In genomic region chr2:163190004-163190441, GRCm38 (mm10) we compare ENCODE assay signal across 15 mouse cellular contexts. TPM values are rescaled to one million over a fixed set of nuclear protein-coding genes. Genes with fewer than 3 reads are reported as not detected.
DNase-seq lines count a peak whose midpoint lies in the region; ATAC-seq and TF ChIP-seq lines count a peak whose summit lies in the region.
"Had no signal": no experiment of that assay in that cellular context is flagged by ENCODE, and none has a peak within 500 bp of the region (broad histone marks: within the 10 kb centered on the region; RNA-seq: fewer than 3 reads in every experiment).

No protein-coding gene starts in this region.

- 0 out of 2 replicates have a peak, but pooled peaks cover 3% of the 10 kb centered on the region for H3K27me3 ChIP-seq in heart, embryonic 10.5 days (ENCODE audit: insufficient read depth, poor library complexity, severe bottlenecking)
- no peaks in the 10 kb centered on the region for H3K27me3 ChIP-seq in forebrain, embryonic 15.5 days
- peaks cover 8% of the 10 kb centered on the region; the same call in 1 of the 2 replicates for H3K27me3 ChIP-seq in midbrain, embryonic 12.5 days

- H3K36me3 ChIP-seq in heart, embryonic 10.5 days = no peaks in the 10 kb centered on the region
- no peaks in the 10 kb centered on the region for H3K36me3 ChIP-seq in forebrain, embryonic 15.5 days
- no peaks in the 10 kb centered on the region for H3K36me3 ChIP-seq in midbrain, embryonic 12.5 days
- H3K36me3 ChIP-seq: limb, embryonic 15.5 days had no signal

- ATAC-seq in forebrain, embryonic 15.5 days (replicated peaks) = peak; percentile 46; the same call in 1 of the 2 replicates
- ATAC-seq in midbrain, embryonic 12.5 days (ENCODE audit: low FRiP score, low read depth) = peak; percentile 82

- H3K27ac ChIP-seq in heart, embryonic 10.5 days = peak overlapping the region; percentile 62; the same call in 1 of the 2 replicates
- H3K27ac ChIP-seq in forebrain, embryonic 15.5 days (replicated peaks) = no peak overlapping the region
- peak overlapping the region; percentile 72 for H3K27ac ChIP-seq in midbrain, embryonic 12.5 days (replicated peaks)
- H3K27ac ChIP-seq: limb, embryonic 15.5 days had no signal

- H3K4me1 ChIP-seq in heart, embryonic 10.5 days = peaks cover 31% of the 10 kb centered on the region
- peaks cover 37% of the 10 kb centered on the region for H3K4me1 ChIP-seq in forebrain, embryonic 15.5 days
- H3K4me1 ChIP-seq in midbrain, embryonic 12.5 days = peaks cover 50% of the 10 kb centered on the region

- no peaks in the 10 kb centered on the region for H3K9me3 ChIP-seq in heart, embryonic 10.5 days
- H3K9me3 ChIP-seq in forebrain, embryonic 15.5 days = no peaks in the 10 kb centered on the region
- no peaks in the 10 kb centered on the region for H3K9me3 ChIP-seq in midbrain, embryonic 12.5 days
- H3K9me3 ChIP-seq: limb, embryonic 15.5 days had no signal

- intact Hi-C loops in heart, postnatal 10 days (cut with DNase I) = no loop called here

- no peak for DNase-seq in heart, embryonic 10.5 days (ENCODE audit: low spot score)
- DNase-seq in heart, postnatal 10 days = no peak
- peak; percentile 74 for DNase-seq in brain, embryonic 14.5 days (ENCODE audit: low read depth)
- no peak for DNase-seq in thymus, postnatal 4 days
- DNase-seq in cerebellum, adult 11 months = no peak
- DNase-seq in thymus, postnatal 10 days (ENCODE audit: low spot score in 2 of 2) = no peak
- DNase-seq: gastrocnemius, postnatal 36 days; heart, postnatal 4 days; lung, postnatal 4 days; thymus, adult 18-20 months had no signal

- H3K4me2 ChIP-seq in forebrain, embryonic 15.5 days (replicated peaks) = no peak overlapping the region
- H3K4me2 ChIP-seq in midbrain, embryonic 12.5 days (replicated peaks) = peak overlapping the region; percentile 27
- H3K4me2 ChIP-seq: limb, embryonic 15.5 days had no signal

- no peak overlapping the region for H3K4me3 ChIP-seq in heart, embryonic 10.5 days
- no peak overlapping the region for H3K4me3 ChIP-seq in forebrain, embryonic 15.5 days
- H3K4me3 ChIP-seq in midbrain, embryonic 12.5 days = no peak overlapping the region
- H3K4me3 ChIP-seq: limb, embryonic 15.5 days had no signal

- no peak for TF ChIP-seq CTCF in brain, embryonic 14.5 days (IDR thresholded peaks at IDR 0.05; ENCODE audit: borderline replicate concordance, extremely low read depth, insufficient read depth, insufficient read length)

- whole genome bisulfite sequencing in heart, embryonic 10.5 days = 8% methylated on average over 3 of the region's 3 CpGs
- 4% methylated on average over 3 of the region's 3 CpGs for WGBS in forebrain, embryonic 15.5 days
- WGBS in midbrain, embryonic 12.5 days = 4% methylated on average over 3 of the region's 3 CpGs

- no peak for TF ChIP-seq POLR2A in brain, embryonic 14.5 days (IDR thresholded peaks at IDR 0.05; ENCODE audit: borderline replicate concordance, extremely low read depth, insufficient read depth, insufficient read length, poor library complexity, severe bottlenecking)

- no peak overlapping the region for H3K9ac ChIP-seq in forebrain, embryonic 15.5 days (replicated peaks)
- no peak overlapping the region; the same call in 1 of the 2 replicates for H3K9ac ChIP-seq in midbrain, embryonic 12.5 days (replicated peaks)
- H3K9ac ChIP-seq: limb, embryonic 15.5 days had no signal

RNA-seq across cellular contexts. Expression of gene Tox2, which starts 12.9 kb away (rescaled TPM):
- 1.7 and 2.0 TPM in 2 replicates for polyA plus RNA-seq in heart, embryonic 10.5 days (2016; fragmentation: Nextera tagmentation; extraction: Ambion mirVana)
- total RNA-seq in heart, postnatal 10 days (2021) = 1 to 10 TPM; 3.2 to 3.4 TPM
- 67.0 and 70.4 TPM in 2 replicates for polyA plus RNA-seq in brain, embryonic 14.5 days (2012; rRNA removed)
- polyA plus RNA-seq in forebrain, embryonic 15.5 days (2015; fragmentation: Nextera tagmentation; extraction: Ambion mirVana) = 18.1 and 19.7 TPM in 2 replicates
- polyA plus RNA-seq in midbrain, embryonic 12.5 days (2016; fragmentation: Nextera tagmentation; extraction: Ambion mirVana) = 38.1 and 39.4 TPM in 2 replicates
- total RNA-seq: MEL; neutrophil, adult 5-6 weeks had no signal
